Mouse (Mus musculus) hindbrain, embryonic 14.5 days (tissue): ENCODE data around the gene Med1. TPM values are rescaled to one million over a fixed set of nuclear protein-coding genes. Genes with fewer than 3 reads are reported as not detected.

Source experiments
- ATAC-seq: fragments of 200-750 bp; cut with Nextera tagmentation; 2 replicates; pipeline ENCODE4 v1.8.0; 2017; ENCODE audit warnings: moderate number of reproducible peaks, mild to moderate bottlenecking, moderate TSS enrichment, moderate library complexity; ENCODE audit not compliant: low FRiP score
- DNase-seq: peaks from one replicate; pipeline ENCODE4 v3.0.0-alpha.2; 2015; ENCODE audit warnings: low spot score
- H3K27ac ChIP-seq: fragments of 300-500 bp; sonication (generic); 2 replicates; pipeline ENCODE4 v1.5.1; 2014; ENCODE audit warnings: mild to moderate bottlenecking, moderate library complexity
- H3K27me3 ChIP-seq: fragments of 300-500 bp; sonication (generic); 2 replicates; pipeline ENCODE4 v1.6.1; 2014; ENCODE audit warnings: mild to moderate bottlenecking, low read length, mixed read lengths; ENCODE audit not compliant: control insufficient read depth, insufficient read depth
- H3K36me3 ChIP-seq: fragments of 300-500 bp; sonication (generic); replicated peaks from 2 replicates; pipeline ENCODE4 v1.6.1; 2014; ENCODE audit not compliant: control insufficient read depth, insufficient read depth
- H3K4me1 ChIP-seq: fragments of 300-500 bp; sonication (generic); replicated peaks from 2 replicates; pipeline ENCODE4 v1.6.1; 2014; ENCODE audit warnings: antibody characterized with exemption, low read length, mixed read lengths; ENCODE audit not compliant: control insufficient read depth, insufficient read depth
- H3K4me2 ChIP-seq: fragments of 300-500 bp; sonication (generic); replicated peaks from 2 replicates; pipeline ENCODE4 v1.6.1; 2014; ENCODE audit warnings: mild to moderate bottlenecking, moderate library complexity
- H3K4me3 ChIP-seq: fragments of 300-500 bp; sonication (generic); replicated peaks from 2 replicates; pipeline ENCODE4 v1.5.1; 2014; ENCODE audit warnings: mild to moderate bottlenecking, low read length
- H3K9ac ChIP-seq: fragments of 300-500 bp; sonication (generic); 2 replicates; pipeline ENCODE4 v1.6.1; 2014
- H3K9me3 ChIP-seq: fragments of 300-500 bp; sonication (generic); 2 replicates; pipeline ENCODE4 v1.6.1; 2016; ENCODE audit warnings: low read length; ENCODE audit not compliant: control insufficient read depth
- WGBS: fragments of 180-500 bp; shearing (Covaris S2); extraction: QIAGEN DNeasy Blood & Tissue Kit; methylation state at CpG from one replicate; pipeline ENCODE4 v1.1.7; 2014; 5-methylcytosine and 5-hydroxymethylcytosine counted together
- microRNA-seq: library from miRNA; unstranded; fragments of <30 nt; microRNA quantifications from one replicate; pipeline ENCODE4, GENCODE M21; 2016
- polyA plus RNA-seq: library from polyadenylated mRNA; unstranded; fragments of >200 nt; fragmentation: Nextera tagmentation; extraction: Ambion mirVana; gene quantifications from 2 replicates; pipeline ENCODE4 v1.2.1, GENCODE M21; 2014

Gene Med1
- polyA plus RNA-seq, 1 experiment from 2014 or later, result 54.7 TPM

DNA sequence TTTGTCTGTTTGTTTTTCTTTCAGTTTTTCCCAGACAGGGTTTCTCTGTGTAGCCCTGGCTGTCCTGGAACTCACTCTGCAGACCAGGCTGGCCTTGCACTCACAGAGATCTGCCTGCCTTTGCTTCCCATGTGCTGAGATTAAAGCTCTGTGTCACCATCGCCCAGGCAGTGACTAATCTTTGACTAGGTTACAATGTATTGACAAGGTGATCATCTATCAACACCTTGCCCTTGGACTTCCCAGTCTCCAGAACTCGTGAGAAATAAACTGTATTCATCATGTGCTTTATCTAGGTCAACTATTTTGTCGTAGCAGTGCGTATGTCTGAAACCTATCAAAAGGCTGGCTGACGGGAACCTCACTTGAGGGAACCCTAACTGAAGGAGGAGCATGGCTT, 69.7 kb downstream of the Med1 start:
- Histone ChIP-seq H3K36me3 (peaks cover 30% of the 10 kb centered on the region), H3K9me3 (no peaks in the 10 kb centered on the region), H3K4me3 (no peak overlapping the region), H3K4me2 (no peak overlapping the region), H3K9ac (no peak overlapping the region), H3K4me1 (no peaks in the 10 kb centered on the region), H3K27ac (no peak overlapping the region), H3K27me3 (no peaks in the 10 kb centered on the region)
- no peak for DNase-seq
- no peak for ATAC-seq
- 93% methylated on average over 5 of the region's 5 CpGs for WGBS

GRCm38 (mm10) chr11:98114363-98114762, 78.7 kb downstream of the Med1 start:
- ATAC-seq, result no peak

GRCm38 (mm10) chr11:98113504-98113903, 79.6 kb downstream of the Med1 start:
- DNase-seq (no peak), ATAC-seq (no peak)
- no peaks in the 10 kb centered on the region for H3K27me3 ChIP-seq
- H3K9me3 ChIP-seq, result no peaks in the 10 kb centered on the region
- no peaks in the 10 kb centered on the region for H3K4me1 ChIP-seq
- H3K36me3 ChIP-seq, result peaks cover 66% of the 10 kb centered on the region
- H3K27ac ChIP-seq, result no peak overlapping the region
- H3K9ac ChIP-seq, result no peak overlapping the region
- H3K4me3 ChIP-seq, result no peak overlapping the region
- 77% methylated on average over 4 of the region's 4 CpGs for WGBS
- H3K4me2 ChIP-seq, result no peak overlapping the region

More at GRCm38 (mm10) chr11:98114363-98114762, 78.7 kb downstream of the Med1 start:
- no peaks in the 10 kb centered on the region for H3K27me3 ChIP-seq
- H3K36me3 ChIP-seq, result peaks cover 64% of the 10 kb centered on the region
- H3K9ac ChIP-seq, result no peak overlapping the region
- H3K4me2 ChIP-seq, result no peak overlapping the region
- no peak for DNase-seq
- H3K9me3 ChIP-seq, result no peaks in the 10 kb centered on the region
- 72% methylated on average over 1 of the region's 1 CpGs for WGBS
- no peak overlapping the region for H3K4me3 ChIP-seq
- H3K4me1 ChIP-seq, result no peaks in the 10 kb centered on the region
- no peak overlapping the region for H3K27ac ChIP-seq

GRCm38 (mm10) chr11:98109706-98110105, 83.4 kb downstream of the Med1 start:
- H3K27me3 ChIP-seq, result no peaks in the 10 kb centered on the region
- no peak for DNase-seq
- no peak overlapping the region for H3K4me3 ChIP-seq
- no peaks in the 10 kb centered on the region for H3K9me3 ChIP-seq
- no peak overlapping the region for H3K4me2 ChIP-seq
- no peak overlapping the region for H3K9ac ChIP-seq
- ATAC-seq, result no peak
- no peak overlapping the region for H3K27ac ChIP-seq
- peaks cover 87% of the 10 kb centered on the region for H3K36me3 ChIP-seq
- WGBS, result 96% methylated on average over 5 of the region's 5 CpGs
- H3K4me1 ChIP-seq, result no peaks in the 10 kb centered on the region

Small RNAs within 50 kb of the gene (microRNA-seq; reads per million reads assigned to microRNA genes)
- gene Gm27399, result not detected

Other genes with a start within 250 kb of the Med1 start
- 0.90 and 1.1 TPM in 2 replicates for gene Plxdc1, start 206.8 kb downstream of the Med1 start, polyA plus RNA-seq
- gene Arl5c, start 197.1 kb downstream of the Med1 start, polyA plus RNA-seq, result 6.5 and 11.0 TPM in 2 replicates
- 40.0 and 40.3 TPM in 2 replicates for gene Cacnb1, start 170.3 kb downstream of the Med1 start, polyA plus RNA-seq
- 614 and 694 TPM in 2 replicates for gene Rpl19, start 166.6 kb downstream of the Med1 start, polyA plus RNA-seq
- gene Stac2, start 139.8 kb downstream of the Med1 start, polyA plus RNA-seq, result 6.7 and 7.3 TPM in 2 replicates
- 18.6 and 19.1 TPM in 2 replicates for gene Fbxl20, start 42.9 kb downstream of the Med1 start, polyA plus RNA-seq
- gene Cdk12, start 9.8 kb upstream of the Med1 start, polyA plus RNA-seq, result 7.9 and 10.3 TPM in 2 replicates
- gene Neurod2, start 136.4 kb upstream of the Med1 start, polyA plus RNA-seq, result 21.7 and 25.5 TPM in 2 replicates
- 3.0 and 3.3 TPM in 2 replicates for gene Ppp1r1b, start 155.1 kb upstream of the Med1 start, polyA plus RNA-seq
- gene Stard3, start 165.1 kb upstream of the Med1 start, polyA plus RNA-seq, result 33.9 and 36.8 TPM in 2 replicates
- not detected in 2 replicates for gene Tcap, start 190.5 kb upstream of the Med1 start, polyA plus RNA-seq
- 3.0 and 3.4 TPM in 2 replicates for gene Pnmt, start 193.2 kb upstream of the Med1 start, polyA plus RNA-seq
- 6.4 and 6.9 TPM in 2 replicates for gene Pgap3, start 207.2 kb upstream of the Med1 start, polyA plus RNA-seq
- 8.9 and 10.2 TPM in 2 replicates for gene Erbb2, start 219.2 kb upstream of the Med1 start, polyA plus RNA-seq
- gene Mien1, start 245.7 kb upstream of the Med1 start, polyA plus RNA-seq, result 242 and 256 TPM in 2 replicates